Mouse (Mus musculus): ENCODE results near the gene Wnt10a.
"Not testable (repeated sequence)": the region's sequence is repeated elsewhere in the genome, so short reads cannot be mapped to it uniquely, and the experiment has no call there.

The Wnt10a gene

GRCm38 (mm10) chr1:74816612-74817199 is 25.4 kb downstream of the Wnt10a start:
- peak; percentile 79 for DNase-seq (ENCODE audit: low read depth)

GRCm38 (mm10) chr1:74817219-74817618 is 25.9 kb downstream of the Wnt10a start:
- no peak for DNase-seq (ENCODE audit: low read depth)

DNA sequence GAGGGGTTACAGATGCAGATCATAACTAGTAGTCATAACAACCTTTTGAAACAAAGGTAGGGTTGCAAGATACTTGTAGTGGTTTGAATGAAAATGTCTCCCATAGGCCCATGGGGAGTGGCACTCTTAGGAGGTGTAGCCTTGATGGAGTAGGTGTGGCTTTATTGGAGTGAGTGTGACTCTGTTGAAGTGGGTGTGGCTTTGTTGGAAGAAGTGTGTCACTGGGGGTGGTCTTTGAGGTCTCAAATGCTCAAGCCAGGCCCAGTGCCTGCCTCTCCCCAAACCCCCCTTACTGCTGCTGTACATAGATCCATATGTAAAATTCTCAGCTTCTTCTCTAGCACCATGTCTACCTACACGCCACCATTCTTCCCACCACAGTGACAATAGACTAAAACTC is 27.2 kb downstream of the Wnt10a start:
- DNase-seq (ENCODE audit: low read depth): no peak

- DNase-seq (ENCODE audit: low read depth): not testable (repeated sequence)
These were observed 32.3 kb downstream of the Wnt10a start for GRCm38 (mm10) chr1:74823598-74823997.

DNA sequence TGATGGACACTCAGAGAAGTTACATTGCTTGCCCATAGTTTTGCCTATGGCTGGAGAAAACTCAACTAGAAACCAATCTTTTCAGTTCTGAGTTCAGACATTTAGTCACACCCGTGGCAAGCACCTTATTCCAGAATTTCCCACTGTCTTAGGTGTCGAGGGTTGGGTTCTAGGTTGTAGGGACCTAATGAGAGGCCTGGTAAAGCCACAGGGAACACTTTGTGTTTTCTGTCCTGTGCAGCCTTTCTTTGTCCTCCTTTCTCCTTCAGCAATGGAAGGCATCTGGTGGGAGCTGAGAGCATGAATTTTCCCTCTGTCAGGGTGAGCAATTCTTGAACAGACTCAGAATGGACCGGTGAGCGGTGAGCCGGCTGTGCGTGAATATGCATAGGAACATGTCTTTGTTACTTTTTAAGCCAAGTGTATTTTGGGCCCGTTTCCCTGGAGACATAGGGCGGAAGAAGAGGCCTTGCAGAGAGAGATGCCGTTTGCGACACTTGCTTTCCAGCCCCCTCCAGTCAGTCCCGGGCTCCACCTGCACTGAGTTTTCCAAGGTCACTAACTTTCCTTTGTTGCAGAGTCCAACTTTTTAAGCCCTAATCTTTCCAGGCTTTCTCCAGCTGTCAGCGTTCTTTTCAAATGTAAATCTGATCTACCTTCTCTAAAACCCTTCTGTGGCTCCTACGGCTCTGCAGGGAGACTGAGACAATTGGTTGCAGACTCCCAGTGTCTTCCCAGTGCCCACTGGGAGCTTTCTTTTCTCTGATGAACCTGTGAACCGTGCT is 33.4 kb downstream of the Wnt10a start:
- no peak for DNase-seq (ENCODE audit: low read depth)

DNA sequence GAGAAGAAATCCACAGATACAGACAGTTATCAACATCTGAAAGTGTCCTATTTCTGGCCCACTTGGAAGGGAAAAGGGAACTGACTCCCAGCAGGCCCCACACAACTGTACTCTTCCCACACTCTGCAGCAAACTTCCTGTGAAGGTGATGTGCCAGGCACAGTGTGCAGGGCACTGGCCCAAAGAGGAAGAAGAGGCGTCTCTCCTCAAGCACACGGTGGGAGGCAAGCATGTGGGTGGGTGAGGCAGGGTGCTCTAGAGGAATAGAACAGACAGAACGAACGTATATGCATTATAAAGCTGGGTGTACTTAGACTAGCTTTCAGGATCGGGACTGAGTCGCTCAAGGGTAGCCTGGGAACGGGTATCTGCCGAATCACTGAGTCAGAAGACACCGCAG is 38.7 kb downstream of the Wnt10a start:
- no peak for DNase-seq (ENCODE audit: low read depth)

- no peak for DNase-seq (ENCODE audit: low read depth)
These were observed 41.9 kb downstream of the Wnt10a start for GRCm38 (mm10) chr1:74833255-74833654.

DNA sequence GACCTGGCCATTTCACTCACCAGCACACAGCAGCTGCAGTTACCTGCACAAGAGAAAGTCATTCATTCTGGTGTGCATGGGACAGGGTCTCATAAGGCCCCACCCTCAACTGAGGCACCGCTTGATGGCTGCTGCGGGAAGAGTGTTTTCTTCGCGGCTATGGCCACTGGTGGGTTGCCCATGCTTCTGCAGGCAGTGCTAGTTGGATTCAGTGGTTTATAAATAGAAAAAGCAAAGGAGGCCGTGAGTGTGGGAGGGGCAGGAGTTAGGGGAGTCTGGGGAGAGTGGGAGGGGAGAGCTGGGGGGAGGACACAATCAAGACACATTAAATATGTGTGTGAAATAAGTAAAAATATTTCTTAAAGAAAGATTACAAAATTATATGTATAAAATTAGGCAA is 51.8 kb downstream of the Wnt10a start:
- DNase-seq (ENCODE audit: low read depth): no peak

DNA sequence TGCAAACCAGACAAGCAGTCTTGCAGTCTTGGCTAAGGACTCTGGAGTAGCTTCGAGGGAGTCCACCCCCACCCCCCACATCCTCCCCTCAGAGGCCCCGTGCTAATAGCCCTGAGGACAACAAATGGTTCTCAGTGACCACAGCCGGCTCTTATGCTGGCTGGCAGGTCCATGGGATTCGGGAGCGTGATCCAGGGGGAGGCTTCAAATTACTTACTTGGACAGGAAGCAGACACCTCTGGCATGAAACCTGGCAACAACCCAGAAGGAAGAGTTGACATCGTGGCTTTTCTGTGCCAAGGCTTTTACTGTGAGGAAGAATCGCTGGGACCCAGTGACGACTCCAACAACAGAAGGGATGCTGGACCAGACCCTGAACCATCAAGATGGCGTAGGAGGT is 55.0 kb downstream of the Wnt10a start:
- DNase-seq (ENCODE audit: low read depth): no peak

GRCm38 (mm10) chr1:74848946-74849345 is 57.6 kb downstream of the Wnt10a start:
- no peak for DNase-seq (ENCODE audit: low read depth)

DNA sequence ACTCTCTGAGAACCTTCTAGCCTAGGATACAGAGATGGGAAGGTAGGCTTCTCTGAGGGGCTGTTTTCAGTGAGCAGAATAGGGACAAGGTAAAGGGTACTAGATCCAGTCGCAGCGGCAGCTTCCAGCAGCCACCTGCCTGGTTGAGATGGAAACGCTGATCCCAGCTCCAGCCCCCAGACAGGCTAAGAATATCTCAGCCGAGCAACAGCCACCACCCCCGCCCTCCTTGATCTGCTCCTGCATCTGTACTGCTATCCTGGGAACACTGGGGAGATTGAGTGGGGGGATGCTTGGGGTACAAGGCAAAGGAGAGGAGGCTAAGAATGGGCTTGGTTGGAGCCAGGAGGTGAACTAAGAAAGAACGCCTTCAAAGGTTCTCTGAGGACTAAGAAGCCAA is 58.9 kb downstream of the Wnt10a start:
- no peak for DNase-seq (ENCODE audit: low read depth)

GRCm38 (mm10) chr1:74851001-74851775 is 59.9 kb downstream of the Wnt10a start:
- no peak for DNase-seq (ENCODE audit: low read depth)
